Mouse (Mus musculus) gastrocnemius, adult 8-10 months (tissue): ENCODE results near the gene Fam160a2. TPM values are rescaled to one million over a fixed set of nuclear protein-coding genes. Genes with fewer than 3 reads are reported as not detected.

ENCODE experiments used
- DNase-seq, 2 experiments: peaks; one replicate each; pipeline ENCODE4 v3.0.0; 2022; ENCODE audit warnings: low spot score in 2 of 2
- total RNA-seq, 4 experiments: library from RNA; stranded (reverse); gene quantifications; 2 replicates each; pipeline ENCODE4 v1.2.4; 2022

Gene Fam160a2
- 10 to 100 TPM; 10.6 to 14.2 (median 11.8) TPM for total RNA-seq

GRCm38 (mm10) chr7:105399935-105400624 lies at the start of gene Fam160a2:
Gene Fam160a2, minus strand, starts transcription at chr7:105400054.
- DNase-seq, result peak; percentile 99

- DNase-seq, result no peak
These were observed 45.2 kb upstream of the Fam160a2 start for GRCm38 (mm10) chr7:105445076-105445475.

- no peak for DNase-seq
These were observed 41.6 kb upstream of the Fam160a2 start for GRCm38 (mm10) chr7:105441426-105441825.

GRCm38 (mm10) chr7:105437979-105438772 lies 38.3 kb upstream of the Fam160a2 start:
- no peak for DNase-seq

- no peak for DNase-seq
These were observed 34.9 kb upstream of the Fam160a2 start for GRCm38 (mm10) chr7:105434798-105435197.

GRCm38 (mm10) chr7:105433859-105434258 lies 34.0 kb upstream of the Fam160a2 start:
- DNase-seq, result no peak

- no peak for DNase-seq
These were observed 32.2 kb upstream of the Fam160a2 start for GRCm38 (mm10) chr7:105432058-105432457.

GRCm38 (mm10) chr7:105426051-105426450 lies 26.2 kb upstream of the Fam160a2 start:
- no peak for DNase-seq

- DNase-seq, result no peak
These were observed 25.7 kb upstream of the Fam160a2 start, which contains the start of gene Cckbr for GRCm38 (mm10) chr7:105425424-105426043. Gene Cckbr, plus strand, starts transcription at chr7:105425731.

- no peak for DNase-seq
These were observed 24.5 kb upstream of the Fam160a2 start for GRCm38 (mm10) chr7:105424368-105424767.

- DNase-seq, result no peak
These were observed 21.0 kb upstream of the Fam160a2 start for GRCm38 (mm10) chr7:105420903-105421302.

- DNase-seq, result no peak
These were observed 18.3 kb upstream of the Fam160a2 start for GRCm38 (mm10) chr7:105418106-105418505.

- no peak for DNase-seq
These were observed 16.7 kb upstream of the Fam160a2 start for GRCm38 (mm10) chr7:105416529-105416928.

- DNase-seq, result no peak
These were observed 14.5 kb upstream of the Fam160a2 start for GRCm38 (mm10) chr7:105414385-105414784.

GRCm38 (mm10) chr7:105411874-105412632 lies 12.2 kb upstream of the Fam160a2 start:
- peak; percentile 51 to 54 for DNase-seq

- DNase-seq, result no peak
These were observed 6.5 kb upstream of the Fam160a2 start for GRCm38 (mm10) chr7:105406322-105406721.

- DNase-seq, result no peak
These were observed 4.4 kb upstream of the Fam160a2 start, which contains the start of gene Cnga4 for GRCm38 (mm10) chr7:105404268-105404667. Gene Cnga4, plus strand, starts transcription at chr7:105404568.

- DNase-seq, result no peak
These were observed 558 bp downstream of the Fam160a2 start for GRCm38 (mm10) chr7:105399058-105399934.

- DNase-seq, result no peak
These were observed 3.7 kb downstream of the Fam160a2 start for GRCm38 (mm10) chr7:105396126-105396525.

GRCm38 (mm10) chr7:105395131-105395820 lies 4.6 kb downstream of the Fam160a2 start:
- no peak for DNase-seq
